Mouse (Mus musculus) forebrain, embryonic 11.5 days (tissue): Measurements from ENCODE around the gene Bsnd. TPM values are rescaled to one million over a fixed set of nuclear protein-coding genes. Genes with fewer than 3 reads are reported as not detected.

Experiments used
- ATAC-seq: fragments of 200-750 bp; cut with Nextera tagmentation; replicated peaks from 2 replicates; pipeline ENCODE4 v1.8.0; 2017; ENCODE audit warnings: moderate TSS enrichment; ENCODE audit not compliant: low FRiP score
- DNase-seq: peaks from one replicate; pipeline ENCODE4 v3.0.0-alpha.2; 2017; ENCODE audit warnings: low spot score
- H3K27ac ChIP-seq: fragments of 300-500 bp; sonication (generic); 2 replicates; pipeline ENCODE4 v1.5.1; 2014; ENCODE audit warnings: low read depth, low read length
- H3K27me3 ChIP-seq: fragments of 300-500 bp; sonication (generic); 2 replicates; pipeline ENCODE4 v1.6.1; 2014; ENCODE audit warnings: mild to moderate bottlenecking, low read length, mixed read lengths; ENCODE audit not compliant: control insufficient read depth, insufficient read depth
- H3K36me3 ChIP-seq: fragments of 300-500 bp; sonication (generic); 2 replicates; pipeline ENCODE4 v1.6.1; 2014; ENCODE audit warnings: mild to moderate bottlenecking, low read length, moderate library complexity, mixed read lengths; ENCODE audit not compliant: control insufficient read depth, insufficient read depth
- H3K4me1 ChIP-seq: fragments of 300-500 bp; sonication (generic); replicated peaks from 2 replicates; pipeline ENCODE4 v1.6.1; 2014; ENCODE audit warnings: low read length, mixed read lengths; ENCODE audit not compliant: control insufficient read depth, insufficient read depth
- H3K4me2 ChIP-seq: fragments of 300-500 bp; sonication (generic); 2 replicates; pipeline ENCODE4 v1.6.1; 2014; ENCODE audit warnings: low read depth, mild to moderate bottlenecking, low read length, moderate library complexity, mixed read lengths; ENCODE audit not compliant: severe bottlenecking
- H3K4me3 ChIP-seq: fragments of 300-500 bp; sonication (generic); 2 replicates; pipeline ENCODE4 v1.5.1; 2014; ENCODE audit warnings: low read depth, low read length
- H3K9ac ChIP-seq: fragments of 300-500 bp; sonication (generic); 2 replicates; pipeline ENCODE4 v1.6.1; 2014; ENCODE audit warnings: low read length
- H3K9me3 ChIP-seq: fragments of 300-500 bp; sonication (generic); 2 replicates; pipeline ENCODE4 v1.6.1; 2016; ENCODE audit warnings: low read length, mixed read lengths; ENCODE audit not compliant: control insufficient read depth
- WGBS: fragments of 180-500 bp; shearing (Covaris S2); extraction: QIAGEN DNeasy Blood & Tissue Kit; methylation state at CpG from one replicate; pipeline ENCODE4 v1.1.7; 2014; 5-methylcytosine and 5-hydroxymethylcytosine counted together
- polyA plus RNA-seq: library from polyadenylated mRNA; unstranded; fragments of >200 nt; fragmentation: Nextera tagmentation; extraction: Ambion mirVana; gene quantifications from 2 replicates; pipeline ENCODE4 v1.2.1, GENCODE M21; 2014

The Bsnd gene
- polyA plus RNA-seq, 1 experiment from 2014 or later: not detected

DNA sequence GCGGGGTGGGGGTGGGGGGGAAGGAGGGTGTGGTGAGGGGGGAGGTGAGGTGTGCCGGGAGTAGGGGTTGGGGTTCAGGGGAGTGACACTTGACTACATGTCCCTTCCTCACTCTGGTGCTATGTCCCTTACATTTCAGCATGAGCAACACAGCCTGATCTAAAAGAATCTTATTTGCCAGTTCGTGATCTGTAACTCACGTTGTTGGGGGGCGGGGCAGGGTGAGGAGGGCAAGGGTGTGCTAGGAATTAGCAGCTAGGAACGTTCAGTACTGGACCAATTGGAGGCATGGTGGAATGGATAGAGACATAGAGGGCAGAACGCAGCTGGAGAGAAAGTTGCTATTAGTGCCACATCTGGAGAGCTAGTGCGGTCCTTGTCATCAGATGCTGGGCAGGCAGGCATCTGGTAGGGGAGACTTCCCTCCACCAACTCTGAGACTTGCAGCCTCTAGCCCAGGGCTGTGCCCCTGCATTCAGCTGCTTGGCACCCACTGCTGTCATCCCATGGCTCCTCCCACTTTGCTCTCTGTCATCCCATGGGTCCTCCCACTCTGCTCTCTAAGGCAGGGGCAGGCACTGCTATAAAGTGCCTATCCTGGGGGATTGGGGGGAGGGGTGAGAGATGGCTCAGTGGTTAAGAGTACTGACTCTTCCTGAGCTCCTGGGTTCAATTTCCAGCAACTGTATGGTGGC, 5.8 kb upstream of the Bsnd start:
- no peak overlapping the region for H3K27ac ChIP-seq
- no peak for ATAC-seq

GRCm38 (mm10) chr4:106496833-106497232, 4.8 kb upstream of the Bsnd start:
- WGBS: 57% methylated on average over 6 of the region's 6 CpGs
- Histone ChIP-seq H3K36me3 (no peaks in the 10 kb centered on the region), H3K9me3 (no peaks in the 10 kb centered on the region), H3K27me3 (no peaks in the 10 kb centered on the region), H3K9ac (no peak overlapping the region), H3K4me1 (peaks cover 12% of the 10 kb centered on the region), H3K4me2 (no peak overlapping the region), H3K4me3 (no peak overlapping the region), H3K27ac (no peak overlapping the region)
- ATAC-seq (no peak), DNase-seq (no peak)

More for the DNA sequence above, 5.8 kb upstream of the Bsnd start:
- DNase-seq: no peak
- Histone ChIP-seq H3K4me2 (no peak overlapping the region), H3K9ac (no peak overlapping the region), H3K36me3 (no peaks in the 10 kb centered on the region), H3K27me3 (no peaks in the 10 kb centered on the region), H3K4me3 (no peak overlapping the region), H3K4me1 (peaks cover 12% of the 10 kb centered on the region), H3K9me3 (no peaks in the 10 kb centered on the region)
- WGBS: 58% methylated on average over 8 of the region's 8 CpGs

DNA sequence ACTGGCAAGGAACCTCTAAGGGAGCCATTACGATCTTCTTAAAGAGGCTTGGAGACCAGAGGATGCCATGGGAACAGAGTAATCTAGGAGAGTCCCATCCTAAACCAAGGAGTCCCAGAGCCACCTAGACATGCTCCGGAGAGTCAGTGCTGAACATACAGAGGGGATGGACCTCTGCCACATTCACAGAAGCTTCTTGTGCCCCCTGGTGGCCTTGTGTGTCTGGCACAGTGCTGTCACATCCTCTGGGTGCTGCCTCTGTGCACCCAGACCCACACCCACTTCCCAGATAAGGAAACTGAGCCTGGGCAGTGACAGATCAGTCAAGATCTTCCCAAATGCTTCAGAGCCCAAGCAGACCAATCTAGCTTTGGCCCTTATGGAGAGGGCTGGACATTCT, 1.6 kb upstream of the Bsnd start:
- Histone ChIP-seq H3K9me3 (no peaks in the 10 kb centered on the region), H3K4me3 (no peak overlapping the region), H3K27me3 (no peaks in the 10 kb centered on the region), H3K36me3 (no peaks in the 10 kb centered on the region), H3K4me2 (no peak overlapping the region), H3K9ac (no peak overlapping the region), H3K27ac (no peak overlapping the region), H3K4me1 (peaks cover 7% of the 10 kb centered on the region; the same call in 1 of the 2 replicates)
- WGBS: 78% methylated on average over 2 of the region's 2 CpGs
- ATAC-seq (no peak), DNase-seq (no peak)

DNA sequence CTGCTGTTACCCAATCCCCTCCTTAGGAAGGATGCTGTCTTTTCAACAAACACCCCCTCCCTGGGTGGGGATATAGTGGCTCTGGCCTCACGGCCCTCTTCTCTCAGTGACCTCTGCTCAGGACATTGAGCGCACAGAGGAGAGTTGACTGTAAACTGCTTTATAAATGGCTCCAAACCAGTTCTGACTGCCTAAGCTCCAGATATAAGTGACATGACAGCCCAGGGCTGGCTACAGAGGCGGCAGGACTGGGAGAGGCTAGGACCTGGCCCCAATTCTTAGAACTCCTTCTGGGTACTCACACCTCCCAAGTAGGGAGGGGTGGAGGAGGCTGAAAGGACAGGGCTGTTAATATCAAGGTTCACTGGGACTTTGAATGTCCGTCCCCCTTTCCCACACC, 1.5 kb downstream of the Bsnd start:
- ATAC-seq (no peak), DNase-seq (no peak)
- Histone ChIP-seq H3K9ac (no peak overlapping the region), H3K27ac (no peak overlapping the region), H3K4me1 (no peaks in the 10 kb centered on the region), H3K4me2 (no peak overlapping the region), H3K27me3 (no peaks in the 10 kb centered on the region), H3K36me3 (no peaks in the 10 kb centered on the region), H3K4me3 (no peak overlapping the region), H3K9me3 (no peaks in the 10 kb centered on the region)
- 64% methylated on average over 4 of the region's 4 CpGs for WGBS

- Histone ChIP-seq H3K4me1 (peaks cover 3% of the 10 kb centered on the region; the same call in 1 of the 2 replicates), H3K27ac (no peak overlapping the region), H3K4me3 (no peak overlapping the region), H3K9me3 (no peaks in the 10 kb centered on the region), H3K27me3 (no peaks in the 10 kb centered on the region), H3K36me3 (no peaks in the 10 kb centered on the region), H3K9ac (no peak overlapping the region), H3K4me2 (no peak overlapping the region)
- ATAC-seq (no peak), DNase-seq (no peak)
- WGBS: 85% methylated on average over 1 of the region's 1 CpGs
Measured at GRCm38 (mm10) chr4:106483831-106484230, 8.3 kb downstream of the Bsnd start.

- no peak overlapping the region for H3K4me3 ChIP-seq
- H3K36me3 ChIP-seq: no peaks in the 10 kb centered on the region
- H3K9ac ChIP-seq: no peak overlapping the region
- no peak for DNase-seq
- 35% methylated on average over 7 of the region's 7 CpGs for whole genome bisulfite sequencing
- H3K27me3 ChIP-seq: no peaks in the 10 kb centered on the region
- H3K4me1 ChIP-seq: peaks cover 3% of the 10 kb centered on the region; the same call in 1 of the 2 replicates
- ATAC-seq: no peak
- H3K9me3 ChIP-seq: no peaks in the 10 kb centered on the region
- no peak overlapping the region for H3K27ac ChIP-seq
- H3K4me2 ChIP-seq: no peak overlapping the region
Measured at GRCm38 (mm10) chr4:106483215-106483727, 8.8 kb downstream of the Bsnd start.

DNA sequence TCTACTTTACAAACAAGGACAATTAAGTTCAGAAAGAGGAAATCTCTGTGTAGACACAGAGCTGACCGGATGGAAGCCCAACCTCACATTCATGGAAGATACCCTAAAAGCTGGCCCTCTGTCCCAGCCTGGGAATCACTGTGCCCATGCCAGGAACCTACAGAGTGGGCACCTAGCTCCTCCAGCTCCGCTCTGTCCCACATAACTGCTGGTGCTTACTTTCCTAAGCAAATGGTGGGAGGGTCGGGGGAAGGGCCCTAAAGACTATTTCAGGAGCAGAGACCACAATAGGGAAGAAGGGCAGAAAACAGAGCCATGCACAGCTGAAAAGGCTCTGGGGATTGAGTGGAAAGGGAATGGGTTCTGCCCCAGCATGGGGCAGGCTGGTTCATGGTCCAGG, 11.5 kb downstream of the Bsnd start:
- Histone ChIP-seq H3K36me3 (no peaks in the 10 kb centered on the region), H3K27me3 (no peaks in the 10 kb centered on the region), H3K9ac (no peak overlapping the region), H3K4me1 (peaks cover 3% of the 10 kb centered on the region; the same call in 1 of the 2 replicates), H3K9me3 (no peaks in the 10 kb centered on the region), H3K4me2 (no peak overlapping the region), H3K27ac (no peak overlapping the region), H3K4me3 (no peak overlapping the region)
- ATAC-seq (no peak), DNase-seq (no peak)
- 58% methylated on average over 3 of the region's 3 CpGs for WGBS

GRCm38 (mm10) chr4:106474241-106474640, 17.8 kb downstream of the Bsnd start:
- WGBS: 2% methylated on average over 6 of the region's 6 CpGs
- H3K36me3 ChIP-seq: no peaks in the 10 kb centered on the region
- H3K27me3 ChIP-seq: no peaks in the 10 kb centered on the region
- no peaks in the 10 kb centered on the region for H3K9me3 ChIP-seq
- ATAC-seq (peak; percentile 52; the same call in 1 of the 2 replicates), DNase-seq (peak; percentile 83)
- H3K9ac ChIP-seq: no peak overlapping the region
- no peaks in the 10 kb centered on the region for H3K4me1 ChIP-seq
- no peak overlapping the region for H3K4me3 ChIP-seq
- no peak overlapping the region for H3K27ac ChIP-seq
- H3K4me2 ChIP-seq: no peak overlapping the region

GRCm38 (mm10) chr4:106472335-106472734, 19.7 kb downstream of the Bsnd start:
- Histone ChIP-seq H3K9ac (no peak overlapping the region), H3K4me3 (no peak overlapping the region), H3K36me3 (no peaks in the 10 kb centered on the region), H3K27me3 (no peaks in the 10 kb centered on the region), H3K4me1 (no peaks in the 10 kb centered on the region), H3K4me2 (no peak overlapping the region), H3K9me3 (no peaks in the 10 kb centered on the region), H3K27ac (no peak overlapping the region)
- ATAC-seq: peak; percentile 59
- 13% methylated on average over 3 of the region's 3 CpGs for WGBS
- DNase-seq: peak; percentile 75
